Mouse (Mus musculus) hindbrain, embryonic 11.5 days (tissue): ENCODE measurements around the gene Kat5. TPM values are rescaled to one million over a fixed set of nuclear protein-coding genes. Genes with fewer than 3 reads are reported as not detected.

Experiments used
- ATAC-seq: fragments of 200-750 bp; cut with Nextera tagmentation; 2 replicates; pipeline ENCODE4 v1.8.0; 2017; ENCODE audit warnings: mild to moderate bottlenecking, moderate TSS enrichment, moderate library complexity; ENCODE audit not compliant: low FRiP score
- DNase-seq: peaks from one replicate; pipeline ENCODE4 v3.0.0-alpha.2; 2015; ENCODE audit warnings: low spot score
- H3K27ac ChIP-seq: fragments of 300-500 bp; sonication (generic); 2 replicates; pipeline ENCODE4 v1.5.1; 2014; ENCODE audit warnings: mild to moderate bottlenecking, low read depth, low read length
- H3K27me3 ChIP-seq: fragments of 300-500 bp; sonication (generic); 2 replicates; pipeline ENCODE4 v1.6.1; 2014; ENCODE audit warnings: mild to moderate bottlenecking, low read length, moderate library complexity, mixed read lengths; ENCODE audit not compliant: control insufficient read depth, insufficient read depth
- H3K36me3 ChIP-seq: fragments of 300-500 bp; sonication (generic); 2 replicates; pipeline ENCODE4 v1.6.1; 2014; ENCODE audit warnings: mild to moderate bottlenecking, low read length, moderate library complexity, mixed read lengths; ENCODE audit not compliant: control insufficient read depth, insufficient read depth
- H3K4me1 ChIP-seq: fragments of 300-500 bp; sonication (generic); replicated peaks from 2 replicates; pipeline ENCODE4 v1.6.1; 2014; ENCODE audit warnings: low read length, mixed read lengths; ENCODE audit not compliant: control insufficient read depth, insufficient read depth
- H3K4me2 ChIP-seq: fragments of 300-500 bp; sonication (generic); replicated peaks from 2 replicates; pipeline ENCODE4 v1.6.1; 2014; ENCODE audit warnings: mild to moderate bottlenecking, low read depth, low read length
- H3K4me3 ChIP-seq: fragments of 300-500 bp; sonication (generic); 2 replicates; pipeline ENCODE4 v1.5.1; 2014; ENCODE audit warnings: low read depth, low read length
- H3K9ac ChIP-seq: fragments of 300-500 bp; sonication (generic); 2 replicates; pipeline ENCODE4 v1.6.1; 2014; ENCODE audit warnings: low read depth, low read length
- H3K9me3 ChIP-seq: fragments of 300-500 bp; sonication (generic); 2 replicates; pipeline ENCODE4 v1.6.1; 2016; ENCODE audit warnings: low read length; ENCODE audit not compliant: control insufficient read depth
- WGBS: fragments of 180-500 bp; shearing (Covaris S2); extraction: QIAGEN DNeasy Blood & Tissue Kit; methylation state at CpG from one replicate; pipeline ENCODE4 v1.1.7; 2014; 5-methylcytosine and 5-hydroxymethylcytosine counted together
- polyA plus RNA-seq: library from polyadenylated mRNA; unstranded; fragments of >200 nt; fragmentation: Nextera tagmentation; extraction: Ambion mirVana; gene quantifications from 2 replicates; pipeline ENCODE4 v1.2.1, GENCODE M21; 2014

The Kat5 gene
- polyA plus RNA-seq, 1 experiment from 2014 or later, result 36.9 TPM

DNA sequence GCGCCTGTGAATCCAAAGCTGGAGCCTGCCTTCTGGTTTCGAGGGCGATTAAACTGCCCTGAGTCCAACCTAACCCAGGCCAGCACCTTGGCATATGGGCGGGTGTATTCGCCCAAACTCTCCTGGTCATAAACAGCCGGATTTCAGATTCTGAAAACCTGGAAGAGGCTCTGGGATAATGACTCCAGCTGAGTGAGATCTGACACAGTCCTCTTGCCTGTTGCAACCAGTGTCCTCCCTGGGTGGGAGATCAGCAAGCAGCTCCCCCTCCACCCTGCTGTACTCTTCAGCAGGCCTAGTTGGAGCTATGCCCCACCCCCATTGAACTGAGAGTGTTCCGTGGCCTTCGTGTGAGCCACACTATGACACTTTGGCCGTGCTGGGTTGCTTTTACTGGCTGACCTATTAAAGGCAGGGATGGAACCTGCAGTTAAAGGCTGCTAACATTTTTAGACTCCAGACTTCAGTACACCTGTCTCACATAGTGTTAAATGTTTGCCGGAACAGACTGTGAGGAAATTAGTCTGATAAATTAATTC lies 48.7 kb downstream of the Kat5 start:
- DNase-seq (peak; percentile 26), ATAC-seq (no peak)
- 14% methylated on average over 10 of the region's 10 CpGs for whole genome bisulfite sequencing
- Histone ChIP-seq H3K27ac (no peak overlapping the region), H3K4me1 (0 out of 2 replicates have a peak, but pooled peaks cover 5% of the 10 kb centered on the region), H3K4me3 (peak overlapping the region; percentile 23; the same call in 1 of the 2 replicates), H3K9ac (no peak overlapping the region), H3K4me2 (no peak overlapping the region), H3K27me3 (peaks cover 78% of the 10 kb centered on the region), H3K9me3 (no peaks in the 10 kb centered on the region), H3K36me3 (no peaks in the 10 kb centered on the region)

- 0 out of 2 replicates have a peak, but pooled peaks cover 5% of the 10 kb centered on the region for H3K4me1 ChIP-seq
- H3K27ac ChIP-seq, result no peak within 1 kb of the TSS
- peak within 1 kb of the TSS; percentile 46 for H3K4me2 ChIP-seq
- H3K9ac ChIP-seq, result no peak within 1 kb of the TSS
- H3K9me3 ChIP-seq, result no peaks in the 10 kb centered on the region
- peaks cover 71% of the 10 kb centered on the region for H3K27me3 ChIP-seq
- ATAC-seq, result no peak
- H3K4me3 ChIP-seq, result peak within 1 kb of the TSS; percentile 23
- 1% methylated on average over 56 of the region's 57 CpGs for WGBS
- peak; percentile 53 for DNase-seq
- no peaks in the 10 kb centered on the region for H3K36me3 ChIP-seq
Measured at GRCm38 (mm10) chr19:5560457-5561041, 49.5 kb downstream of the Kat5 start, which contains the start of gene Ovol1. TSS of gene Ovol1 (minus strand) at chr19:5560646.

GRCm38 (mm10) chr19:5559631-5560456 lies 50.2 kb downstream of the Kat5 start:
- H3K27me3 ChIP-seq, result peaks cover 72% of the 10 kb centered on the region
- no peaks in the 10 kb centered on the region for H3K9me3 ChIP-seq
- H3K4me1 ChIP-seq, result 0 out of 2 replicates have a peak, but pooled peaks cover 5% of the 10 kb centered on the region
- H3K4me2 ChIP-seq, result peak overlapping the region; percentile 46
- DNase-seq, result peak; percentile 44
- no peak overlapping the region for H3K9ac ChIP-seq
- no peaks in the 10 kb centered on the region for H3K36me3 ChIP-seq
- under 1% methylated on average over 69 of the region's 69 CpGs for WGBS
- ATAC-seq, result no peak
- H3K27ac ChIP-seq, result no peak overlapping the region
- H3K4me3 ChIP-seq, result peak overlapping the region; percentile 23

DNA sequence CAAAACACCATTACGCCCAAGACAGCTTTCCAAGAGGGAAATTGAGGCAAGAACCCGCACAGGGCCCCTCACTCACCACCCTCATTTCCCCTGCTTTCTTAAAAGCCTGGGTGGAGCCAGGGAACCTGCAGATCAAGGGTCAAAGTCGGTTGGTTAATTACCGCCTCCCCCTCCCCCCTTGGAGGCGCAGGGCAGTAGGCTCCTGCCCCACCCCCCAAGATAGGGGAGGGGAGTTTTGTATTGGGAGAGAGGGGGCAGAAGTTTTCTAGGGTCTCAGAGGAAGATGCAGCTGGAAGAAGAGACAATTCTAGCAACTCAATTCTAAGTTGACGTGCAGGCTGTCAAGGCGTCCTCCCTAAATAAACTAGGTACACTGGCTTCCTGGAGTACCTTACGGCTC lies 50.8 kb downstream of the Kat5 start:
- ATAC-seq, result no peak
- H3K4me3 ChIP-seq, result no peak overlapping the region
- WGBS, result 19% methylated on average over 8 of the region's 8 CpGs

GRCm38 (mm10) chr19:5558770-5559169 lies 51.3 kb downstream of the Kat5 start:
- ATAC-seq, result no peak
- no peak overlapping the region for H3K4me3 ChIP-seq
- no peak for DNase-seq
- WGBS, result 63% methylated on average over 8 of the region's 8 CpGs
- H3K4me2 ChIP-seq, result no peak overlapping the region
- no peaks in the 10 kb centered on the region for H3K36me3 ChIP-seq
- 0 out of 2 replicates have a peak, but pooled peaks cover 5% of the 10 kb centered on the region for H3K4me1 ChIP-seq
- no peaks in the 10 kb centered on the region for H3K9me3 ChIP-seq
- no peak overlapping the region for H3K27ac ChIP-seq
- H3K27me3 ChIP-seq, result peaks cover 66% of the 10 kb centered on the region
- no peak overlapping the region for H3K9ac ChIP-seq

More for the DNA sequence above, 50.8 kb downstream of the Kat5 start:
- Histone ChIP-seq H3K27me3 (peaks cover 68% of the 10 kb centered on the region), H3K36me3 (no peaks in the 10 kb centered on the region), H3K4me1 (0 out of 2 replicates have a peak, but pooled peaks cover 5% of the 10 kb centered on the region), H3K4me2 (no peak overlapping the region), H3K9me3 (no peaks in the 10 kb centered on the region), H3K9ac (no peak overlapping the region), H3K27ac (no peak overlapping the region)
- no peak for DNase-seq

- ATAC-seq, result no peak
- H3K4me3 ChIP-seq, result no peak overlapping the region
- 47% methylated on average over 7 of the region's 7 CpGs for WGBS
Measured at GRCm38 (mm10) chr19:5558169-5558568, 51.9 kb downstream of the Kat5 start.

GRCm38 (mm10) chr19:5554212-5554611 lies 55.8 kb downstream of the Kat5 start:
- Histone ChIP-seq H3K4me1 (no peaks in the 10 kb centered on the region), H3K27me3 (peaks cover 25% of the 10 kb centered on the region), H3K27ac (no peak overlapping the region), H3K9me3 (no peaks in the 10 kb centered on the region), H3K9ac (no peak overlapping the region), H3K4me3 (no peak overlapping the region), H3K36me3 (no peaks in the 10 kb centered on the region), H3K4me2 (no peak overlapping the region)
- ATAC-seq (no peak), DNase-seq (no peak)
- WGBS, result 79% methylated on average over 14 of the region's 14 CpGs

More at GRCm38 (mm10) chr19:5558169-5558568, 51.9 kb downstream of the Kat5 start:
- Histone ChIP-seq H3K4me2 (no peak overlapping the region), H3K4me1 (0 out of 2 replicates have a peak, but pooled peaks cover 5% of the 10 kb centered on the region), H3K27ac (no peak overlapping the region), H3K36me3 (no peaks in the 10 kb centered on the region), H3K9ac (no peak overlapping the region), H3K9me3 (no peaks in the 10 kb centered on the region), H3K27me3 (peaks cover 64% of the 10 kb centered on the region)
- no peak for DNase-seq

DNA sequence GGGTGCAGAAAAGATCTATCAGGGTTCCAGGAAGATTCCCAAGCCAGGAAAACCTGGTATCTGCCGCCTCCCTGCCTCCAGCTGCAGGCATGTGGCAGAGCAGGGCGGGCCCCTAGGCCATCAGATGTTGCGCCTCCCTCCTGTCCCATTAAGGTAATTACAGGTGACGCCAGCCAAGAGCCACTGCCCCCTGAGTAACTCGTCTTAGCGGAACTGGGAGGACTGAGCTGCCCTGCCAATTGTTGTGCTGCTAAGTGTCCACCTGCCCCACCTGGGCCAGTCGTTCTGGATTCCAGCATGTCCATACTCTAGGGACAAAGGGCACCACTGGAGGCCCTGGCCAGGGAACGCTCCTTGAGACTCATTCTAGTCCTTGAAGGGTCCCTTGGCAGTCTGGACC lies 56.2 kb downstream of the Kat5 start:
- Histone ChIP-seq H3K9me3 (no peaks in the 10 kb centered on the region), H3K4me3 (no peak overlapping the region), H3K36me3 (no peaks in the 10 kb centered on the region), H3K27ac (no peak overlapping the region), H3K4me1 (no peaks in the 10 kb centered on the region), H3K27me3 (peaks cover 21% of the 10 kb centered on the region), H3K4me2 (no peak overlapping the region), H3K9ac (no peak overlapping the region)
- ATAC-seq (no peak), DNase-seq (no peak)
- 63% methylated on average over 8 of the region's 8 CpGs for WGBS
